Mouse (Mus musculus) right cerebral cortex, postnatal 36 days (tissue): ENCODE data around the gene Morc2a.
"Not testable (repeated sequence)": the region's sequence is repeated elsewhere in the genome, so short reads cannot be mapped to it uniquely, and the experiment has no call there.

Source experiments
- DNase-seq, 2 experiments: peaks; one replicate each; pipeline ENCODE4 v3.0.0; 2022; ENCODE audit warnings: low spot score in 2 of 2, mixed read lengths in 1 of 2

Morc2a gene

GRCm38 (mm10) chr11:3648964-3649841 is at the start of gene Morc2a:
TSS of gene Morc2a (plus strand) at chr11:3649191.
- peak; percentile 97 for DNase-seq

DNA sequence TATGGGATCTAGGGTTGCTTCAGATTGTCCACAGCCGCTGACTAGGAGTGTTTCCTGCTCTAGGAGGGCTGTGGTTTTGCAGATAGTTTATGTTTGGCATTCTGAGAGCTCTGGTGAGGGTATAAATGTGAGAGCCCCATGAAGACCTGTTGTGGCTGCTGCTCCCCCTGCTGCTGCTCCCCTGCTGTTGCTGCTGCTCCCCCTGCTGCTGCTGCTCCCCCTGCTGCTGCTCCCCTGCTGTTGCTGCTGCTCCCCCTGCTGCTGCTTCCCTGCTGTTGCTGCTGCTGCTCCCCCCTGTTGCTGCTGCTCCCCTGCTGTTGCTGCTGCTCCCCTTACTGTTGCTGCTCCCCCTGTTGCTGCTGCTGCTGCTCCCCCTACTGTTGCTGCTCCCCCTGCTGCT is 47.0 kb upstream of the Morc2a start:
- not testable (repeated sequence) for DNase-seq

DNA sequence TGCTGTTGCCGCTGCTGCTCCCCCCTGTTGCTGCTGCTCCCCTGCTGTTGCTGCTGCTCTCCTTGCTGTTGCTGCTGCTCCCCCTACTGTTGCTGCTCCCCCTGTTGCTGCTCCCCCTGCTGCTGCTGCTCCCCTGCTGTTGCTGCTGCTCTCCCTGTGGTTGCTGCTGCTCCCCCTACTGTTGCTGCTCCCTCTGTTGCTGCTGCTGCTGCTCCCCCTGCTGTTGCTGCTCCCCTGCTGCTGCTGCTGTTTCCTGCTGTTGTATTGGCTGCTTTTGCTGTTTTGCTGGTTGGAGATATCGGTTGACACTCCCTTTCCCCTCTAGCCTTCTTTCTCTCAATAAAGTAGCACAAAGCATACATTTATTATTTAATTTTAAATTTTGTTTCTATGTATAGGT is 46.3 kb upstream of the Morc2a start:
- not testable (repeated sequence) for DNase-seq

GRCm38 (mm10) chr11:3606456-3606855 is 42.5 kb upstream of the Morc2a start:
- DNase-seq: no peak

GRCm38 (mm10) chr11:3615576-3615975 is 33.4 kb upstream of the Morc2a start:
- DNase-seq: no peak

DNA sequence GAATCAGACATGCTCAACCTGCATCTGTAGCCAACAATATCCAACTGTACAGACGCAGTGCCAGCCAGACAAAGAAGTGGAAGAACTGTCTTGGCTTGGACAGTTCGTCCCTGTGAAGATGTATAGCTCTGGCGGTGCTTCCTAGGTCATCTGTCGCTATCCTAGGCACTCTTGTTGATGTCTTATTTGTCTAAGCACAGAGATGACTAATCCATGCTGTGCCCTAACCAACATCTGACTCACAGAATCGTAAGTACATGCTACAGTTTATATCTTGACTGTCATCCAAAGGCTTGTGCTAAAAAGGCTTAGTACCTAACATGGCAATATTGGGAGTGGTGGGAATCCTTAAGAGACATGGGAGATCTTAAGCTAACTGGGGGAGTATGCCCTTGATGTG is 26.2 kb upstream of the Morc2a start:
- no peak for DNase-seq

DNA sequence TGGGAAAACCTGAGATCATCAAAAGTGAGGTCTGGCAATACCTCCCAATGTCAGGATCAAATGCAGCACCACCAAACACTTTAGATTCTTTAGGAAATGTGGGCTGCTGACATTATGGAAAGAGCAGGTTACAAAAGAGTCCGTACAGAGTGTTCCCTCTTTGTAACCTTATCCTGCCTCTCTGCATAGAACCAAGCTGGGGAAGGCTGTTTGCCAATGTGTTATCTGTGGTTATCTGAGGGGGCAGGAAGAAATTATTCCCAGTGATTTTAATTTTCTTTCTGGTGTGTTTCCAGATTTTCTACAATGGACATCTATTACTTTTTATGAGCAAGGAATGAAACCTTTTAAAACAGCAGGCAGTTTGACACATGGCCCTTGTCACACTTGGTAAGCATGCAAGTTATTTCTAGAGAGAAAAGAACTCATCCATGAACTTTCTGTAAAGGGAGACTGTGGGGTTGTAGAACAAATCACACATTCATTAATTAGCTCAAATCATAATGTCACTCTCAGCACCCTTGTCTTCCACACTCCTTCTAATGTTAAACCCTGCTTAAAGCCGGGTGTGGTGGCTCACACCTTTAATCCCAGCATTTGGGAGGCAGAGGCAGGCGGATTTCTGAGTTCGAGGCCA is 24.5 kb upstream of the Morc2a start:
- DNase-seq: no peak

DNA sequence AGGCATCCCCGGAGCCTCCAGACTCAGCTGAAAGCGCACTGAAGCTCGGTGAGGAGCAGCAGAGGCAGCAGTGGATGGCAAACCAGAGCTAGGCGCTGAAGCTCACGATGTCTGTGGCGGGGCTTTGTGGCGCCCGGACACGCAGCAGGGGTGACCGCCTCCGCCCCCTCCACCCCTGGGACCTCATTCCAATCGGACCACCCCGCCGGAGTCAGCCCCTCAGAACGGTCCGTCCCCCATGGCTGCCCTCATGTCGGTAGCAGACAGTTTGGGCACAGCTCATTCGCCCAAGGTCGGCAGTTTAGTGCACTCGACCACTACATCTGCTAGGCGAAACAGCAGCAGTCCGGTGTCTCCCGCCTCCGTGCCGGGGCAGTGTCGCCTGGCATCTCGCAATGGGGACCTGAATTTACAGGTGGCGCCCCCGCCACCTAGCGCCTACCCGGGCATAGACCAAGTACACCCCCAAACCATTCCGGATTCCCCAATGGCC is 19.9 kb upstream of the Morc2a start:
- no peak for DNase-seq

GRCm38 (mm10) chr11:3633269-3633668 is 15.7 kb upstream of the Morc2a start:
- not testable (repeated sequence) for DNase-seq

- no peak for DNase-seq
Observed at GRCm38 (mm10) chr11:3647688-3648087, 1.3 kb upstream of the Morc2a start.

DNA sequence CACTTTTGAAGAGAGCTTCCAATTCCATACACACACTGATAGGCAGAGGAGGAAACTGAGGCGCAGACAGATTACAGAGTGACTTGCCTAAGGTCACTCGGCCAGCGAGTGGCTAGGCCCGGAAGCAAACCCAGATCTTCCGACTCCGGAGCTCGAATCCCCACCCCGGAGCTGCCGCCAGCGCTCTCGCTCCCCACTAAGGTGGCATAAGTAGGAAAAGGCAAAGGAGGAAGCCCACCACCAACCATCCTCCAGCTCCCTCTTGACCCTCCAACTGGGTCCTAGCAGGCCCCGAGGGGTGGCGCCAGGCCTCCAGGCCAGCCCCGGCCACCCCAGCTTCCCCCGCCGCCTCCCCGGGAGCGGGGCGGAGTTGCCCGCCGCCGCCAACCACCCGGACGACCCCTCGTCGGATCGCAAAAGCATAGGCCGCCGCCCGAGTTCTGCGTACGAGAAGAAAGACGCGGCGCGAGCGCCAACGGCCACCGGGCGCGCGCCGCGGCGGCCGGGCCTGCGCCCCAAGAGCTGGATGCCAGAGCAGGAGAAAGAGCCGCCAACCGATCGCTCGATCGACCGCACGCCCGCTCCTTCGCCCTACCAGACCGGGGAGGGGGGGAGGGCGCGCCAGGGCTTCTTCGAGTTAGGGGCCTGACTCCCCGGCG is 557 bp upstream of the Morc2a start:
- no peak for DNase-seq

DNA sequence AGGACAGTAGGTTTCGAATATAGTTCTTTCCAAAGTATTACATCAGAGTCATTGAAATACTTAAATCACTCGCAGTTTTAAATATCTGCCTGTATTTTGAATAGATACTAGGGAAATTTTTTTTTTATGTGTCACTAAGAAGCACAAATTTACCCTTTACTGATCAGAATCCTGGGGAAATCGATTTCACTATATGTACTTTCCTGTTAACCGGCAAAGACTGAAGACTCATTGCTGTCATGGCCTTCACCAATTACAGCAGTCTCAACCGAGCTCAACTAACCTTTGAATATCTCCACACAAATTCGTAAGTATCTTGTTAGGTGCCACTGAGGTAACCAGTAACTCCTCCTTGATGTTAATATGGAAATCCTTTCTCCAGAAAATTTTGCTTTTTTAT is 1.1 kb downstream of the Morc2a start:
- DNase-seq: no peak

DNA sequence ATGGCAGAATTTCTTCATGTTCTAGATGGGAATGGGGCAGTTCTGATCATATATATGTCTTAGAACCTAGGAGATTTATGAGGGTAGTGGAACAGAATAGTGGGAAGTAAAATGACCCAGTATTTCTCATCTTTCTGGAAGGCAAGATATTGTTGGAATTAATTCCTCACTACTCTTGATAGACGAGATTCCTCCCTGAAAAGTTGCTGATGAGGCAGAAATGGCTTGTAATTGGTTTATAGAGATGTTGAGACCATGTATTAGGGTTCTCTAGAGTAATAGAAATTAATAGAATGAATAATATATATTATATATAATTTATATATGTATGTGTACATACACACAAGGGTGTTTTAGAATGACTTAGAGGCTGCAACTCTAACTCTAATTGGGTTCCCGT is 13.0 kb downstream of the Morc2a start:
- no peak for DNase-seq

GRCm38 (mm10) chr11:3667506-3667905 is 18.5 kb downstream of the Morc2a start:
- DNase-seq: no peak

DNA sequence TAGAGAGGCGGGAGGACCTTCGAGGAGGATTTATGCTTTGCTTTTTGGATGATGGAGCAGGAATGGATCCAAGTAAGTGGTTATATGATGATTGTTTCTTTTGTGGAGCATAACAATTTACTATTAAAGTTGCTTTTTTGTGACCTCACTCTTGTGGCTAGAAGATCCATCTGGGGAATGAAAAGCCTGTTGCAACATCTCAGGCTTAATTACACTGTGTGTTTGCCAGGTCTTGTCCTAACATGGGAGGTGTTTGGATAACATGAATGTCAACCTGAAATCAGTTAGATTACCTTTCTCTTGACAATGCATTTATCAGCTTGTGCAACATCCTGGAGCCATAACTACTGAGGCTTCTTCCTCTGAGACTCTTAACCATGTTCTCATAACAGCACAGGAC is 19.8 kb downstream of the Morc2a start:
- no peak for DNase-seq

DNA sequence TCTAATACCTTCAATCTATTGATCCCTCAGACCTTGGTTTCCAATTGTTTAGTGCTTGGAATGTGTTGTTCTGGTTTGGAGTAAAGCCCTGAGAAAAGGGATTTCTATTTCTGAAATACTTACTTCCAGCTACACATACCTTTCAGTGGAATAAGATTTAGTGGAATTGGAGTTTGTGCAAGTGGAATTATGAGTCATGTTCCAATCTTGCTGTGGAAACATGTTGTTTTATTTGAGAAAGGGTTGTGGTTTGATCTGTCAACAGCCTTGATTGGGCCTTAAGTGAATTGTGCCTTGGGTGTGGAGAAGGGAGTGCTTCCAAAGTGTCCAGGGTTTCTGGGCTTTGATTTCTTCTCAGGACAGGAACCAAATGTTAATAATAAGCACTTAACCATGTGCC is 20.9 kb downstream of the Morc2a start:
- no peak for DNase-seq

- DNase-seq: no peak
Observed at GRCm38 (mm10) chr11:3671000-3671628, 22.1 kb downstream of the Morc2a start.

- DNase-seq: no peak
Observed at GRCm38 (mm10) chr11:3674545-3674944, 25.6 kb downstream of the Morc2a start.

- DNase-seq: no peak
Observed at GRCm38 (mm10) chr11:3676423-3676822, 27.4 kb downstream of the Morc2a start.

DNA sequence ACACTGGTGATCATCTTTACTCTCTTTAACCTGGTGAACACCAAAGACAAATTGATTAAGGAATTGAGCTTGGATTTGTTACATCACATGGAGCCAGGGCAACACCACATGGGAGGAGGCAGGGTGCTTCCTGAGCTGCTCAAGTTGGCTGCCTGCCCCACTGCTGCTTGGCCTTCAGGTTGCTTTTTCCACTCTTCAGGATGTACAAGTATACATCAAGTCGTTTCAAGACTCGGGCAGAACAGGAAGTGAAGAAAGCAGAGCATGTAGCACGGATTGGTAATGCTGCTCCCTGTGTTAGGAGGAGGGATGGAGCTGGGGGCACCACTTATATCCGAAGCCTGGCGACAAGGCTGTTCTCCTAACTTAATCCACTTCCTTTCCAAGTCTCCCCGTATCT is 28.2 kb downstream of the Morc2a start:
- DNase-seq: no peak

DNA sequence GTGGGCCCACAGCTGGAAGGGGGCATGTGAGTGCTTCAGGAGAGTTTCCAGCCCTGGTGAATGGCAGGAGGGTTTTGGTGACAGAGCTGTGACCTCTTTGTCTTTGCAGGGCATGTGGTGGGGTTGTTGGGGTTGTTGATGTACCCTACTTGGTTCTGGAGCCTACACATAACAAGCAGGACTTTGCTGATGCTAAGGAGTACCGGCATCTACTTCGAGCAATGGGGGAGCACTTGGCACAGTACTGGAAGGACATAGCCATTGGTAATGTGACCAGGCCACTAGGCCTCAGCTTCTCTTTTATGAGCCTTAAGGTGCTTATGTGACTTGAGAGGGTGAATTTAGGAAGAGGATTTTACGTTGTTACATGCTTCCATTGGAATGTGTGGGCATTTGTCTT is 30.8 kb downstream of the Morc2a start:
- DNase-seq: no peak

DNA sequence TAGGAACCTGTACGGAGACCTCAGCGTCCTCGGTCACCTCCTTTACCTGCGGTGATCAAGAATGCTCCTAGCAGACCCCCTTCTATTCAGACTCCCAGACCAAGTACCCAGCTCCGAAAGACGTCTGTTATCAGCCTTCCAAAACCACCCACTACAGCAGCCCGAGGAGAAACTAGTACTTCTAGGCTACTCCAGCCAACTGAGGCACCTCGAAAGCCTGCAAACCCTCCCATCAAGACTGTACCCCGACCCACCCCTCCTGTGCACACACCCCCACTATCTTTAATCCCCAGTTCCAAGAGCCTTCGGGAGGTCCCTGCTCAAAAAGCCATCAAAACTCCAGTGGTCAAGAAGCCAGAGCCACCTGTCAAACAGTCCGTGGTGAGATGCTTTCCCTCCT is 34.7 kb downstream of the Morc2a start:
- DNase-seq: no peak
